Mouse (Mus musculus): ENCODE measurements around the gene Spen. TPM values are rescaled to one million over a fixed set of nuclear protein-coding genes. Genes with fewer than 3 reads are reported as not detected.

The Spen gene
- polyA plus RNA-seq, 1 experiment from 2014 or later = 17.1 TPM

- H3K27me3 ChIP-seq (ENCODE audit: control insufficient read depth, insufficient read depth, low read length) = no peaks in the 10 kb centered on the region
- 85% methylated on average over 10 of the region's 10 CpGs for WGBS
- H3K4me2 ChIP-seq = no peak overlapping the region
- no peak overlapping the region for H3K27ac ChIP-seq (ENCODE audit: low read depth, low read length)
- no peak overlapping the region for H3K9ac ChIP-seq (ENCODE audit: low read length)
- no peaks in the 10 kb centered on the region for H3K9me3 ChIP-seq (ENCODE audit: control insufficient read depth, low read length)
- no peak overlapping the region for H3K4me3 ChIP-seq (ENCODE audit: low read depth, low read length)
- H3K36me3 ChIP-seq (ENCODE audit: control insufficient read depth, insufficient read depth, low read length) = no peaks in the 10 kb centered on the region
- no peaks in the 10 kb centered on the region for H3K4me1 ChIP-seq (ENCODE audit: control insufficient read depth, insufficient read depth, low read length)
- ATAC-seq (ENCODE audit: low FRiP score) (no peak), DNase-seq (ENCODE audit: low spot score, missing footprints) (no peak)
Observed at GRCm38 (mm10) chr4:141506352-141506751, 32.0 kb downstream of the Spen start.

DNA sequence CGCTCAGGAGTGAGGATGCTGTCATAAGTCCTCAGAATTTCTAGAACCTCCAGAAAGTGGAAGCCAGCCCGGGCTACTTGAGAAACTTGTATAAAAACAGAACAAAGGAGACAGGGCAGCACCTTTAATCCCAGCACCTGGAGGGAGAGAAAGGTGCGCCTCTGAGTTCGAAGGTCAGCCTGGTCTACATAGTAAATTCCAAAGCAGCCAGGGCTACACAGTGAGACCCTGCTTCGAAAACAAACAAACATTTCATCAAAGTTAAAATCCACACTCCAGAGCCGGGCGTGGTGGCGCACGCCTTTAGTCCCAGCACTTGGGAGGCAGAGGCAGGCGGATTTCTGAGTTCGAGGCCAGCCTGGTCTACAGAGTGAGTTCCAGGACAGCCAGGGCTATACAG is 32.6 kb downstream of the Spen start:
- Histone ChIP-seq H3K4me1 (ENCODE audit: control insufficient read depth, insufficient read depth, low read length) (no peaks in the 10 kb centered on the region), H3K27me3 (ENCODE audit: control insufficient read depth, insufficient read depth, low read length) (no peaks in the 10 kb centered on the region), H3K9me3 (ENCODE audit: control insufficient read depth, low read length) (no peaks in the 10 kb centered on the region), H3K27ac (ENCODE audit: low read depth, low read length) (no peak overlapping the region), H3K9ac (ENCODE audit: low read length) (no peak overlapping the region), H3K36me3 (ENCODE audit: control insufficient read depth, insufficient read depth, low read length) (no peaks in the 10 kb centered on the region), H3K4me3 (ENCODE audit: low read depth, low read length) (no peak overlapping the region), H3K4me2 (no peak overlapping the region)
- ATAC-seq (ENCODE audit: low FRiP score) = no peak
- no peak for DNase-seq (ENCODE audit: low spot score, missing footprints)
- 95% methylated on average over 10 of the region's 11 CpGs for WGBS

DNA sequence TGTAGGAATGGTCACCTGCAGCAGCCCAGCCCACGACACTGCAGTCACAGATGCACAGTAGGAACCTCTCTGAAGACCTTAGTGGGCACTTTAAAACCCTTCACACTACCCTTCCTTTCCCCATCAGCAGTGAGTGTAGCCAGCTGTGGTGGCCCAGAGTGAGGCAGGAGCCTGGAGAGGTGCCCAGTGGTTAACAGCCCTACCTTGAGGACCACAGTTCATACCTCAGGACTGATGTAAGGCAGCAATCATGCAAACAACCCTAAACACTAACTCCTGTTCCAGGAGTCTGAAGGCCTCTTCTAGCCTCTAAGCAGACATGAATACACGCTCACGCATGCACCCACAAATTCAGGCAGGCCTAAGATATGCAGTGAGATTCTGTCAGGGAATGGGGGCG is 33.9 kb downstream of the Spen start:
- Histone ChIP-seq H3K27me3 (ENCODE audit: control insufficient read depth, insufficient read depth, low read length) (no peaks in the 10 kb centered on the region), H3K27ac (ENCODE audit: low read depth, low read length) (no peak overlapping the region), H3K4me3 (ENCODE audit: low read depth, low read length) (no peak overlapping the region), H3K4me2 (no peak overlapping the region), H3K36me3 (ENCODE audit: control insufficient read depth, insufficient read depth, low read length) (no peaks in the 10 kb centered on the region), H3K9ac (ENCODE audit: low read length) (no peak overlapping the region), H3K4me1 (ENCODE audit: control insufficient read depth, insufficient read depth, low read length) (no peaks in the 10 kb centered on the region), H3K9me3 (ENCODE audit: control insufficient read depth, low read length) (no peaks in the 10 kb centered on the region)
- DNase-seq (ENCODE audit: low spot score, missing footprints) = no peak
- WGBS = 91% methylated on average over 4 of the region's 4 CpGs
- ATAC-seq (ENCODE audit: low FRiP score) = no peak

- Histone ChIP-seq H3K4me3 (ENCODE audit: low read depth, low read length) (no peak overlapping the region), H3K36me3 (ENCODE audit: control insufficient read depth, insufficient read depth, low read length) (no peaks in the 10 kb centered on the region), H3K4me1 (ENCODE audit: control insufficient read depth, insufficient read depth, low read length) (no peaks in the 10 kb centered on the region), H3K27me3 (ENCODE audit: control insufficient read depth, insufficient read depth, low read length) (no peaks in the 10 kb centered on the region), H3K4me2 (no peak overlapping the region), H3K9me3 (ENCODE audit: control insufficient read depth, low read length) (no peaks in the 10 kb centered on the region), H3K27ac (ENCODE audit: low read depth, low read length) (no peak overlapping the region), H3K9ac (ENCODE audit: low read length) (no peak overlapping the region)
- DNase-seq (ENCODE audit: low spot score, missing footprints) = no peak
- no peak for ATAC-seq (ENCODE audit: low FRiP score)
- 72% methylated on average over 5 of the region's 5 CpGs for WGBS
Observed at GRCm38 (mm10) chr4:141502723-141503122, 35.7 kb downstream of the Spen start.

GRCm38 (mm10) chr4:141501058-141501457 is 37.3 kb downstream of the Spen start:
- no peak for ATAC-seq (ENCODE audit: low FRiP score)
- H3K4me1 ChIP-seq (ENCODE audit: control insufficient read depth, insufficient read depth, low read length) = no peaks in the 10 kb centered on the region
- WGBS = 81% methylated on average over 5 of the region's 5 CpGs

GRCm38 (mm10) chr4:141500637-141501036 is 37.8 kb downstream of the Spen start:
- Histone ChIP-seq H3K9me3 (ENCODE audit: control insufficient read depth, low read length) (no peaks in the 10 kb centered on the region), H3K36me3 (ENCODE audit: control insufficient read depth, insufficient read depth, low read length) (no peaks in the 10 kb centered on the region), H3K27me3 (ENCODE audit: control insufficient read depth, insufficient read depth, low read length) (no peaks in the 10 kb centered on the region), H3K4me3 (ENCODE audit: low read depth, low read length) (no peak overlapping the region), H3K4me2 (no peak overlapping the region), H3K9ac (ENCODE audit: low read length) (no peak overlapping the region), H3K27ac (ENCODE audit: low read depth, low read length) (no peak overlapping the region), H3K4me1 (ENCODE audit: control insufficient read depth, insufficient read depth, low read length) (no peaks in the 10 kb centered on the region)
- 82% methylated on average over 4 of the region's 4 CpGs for WGBS
- DNase-seq (ENCODE audit: low spot score, missing footprints) = no peak
- ATAC-seq (ENCODE audit: low FRiP score) = no peak

More at GRCm38 (mm10) chr4:141501058-141501457, 37.3 kb downstream of the Spen start:
- H3K4me2 ChIP-seq = no peak overlapping the region
- H3K9ac ChIP-seq (ENCODE audit: low read length) = no peak overlapping the region
- no peak overlapping the region for H3K4me3 ChIP-seq (ENCODE audit: low read depth, low read length)
- H3K36me3 ChIP-seq (ENCODE audit: control insufficient read depth, insufficient read depth, low read length) = no peaks in the 10 kb centered on the region
- no peak for DNase-seq (ENCODE audit: low spot score, missing footprints)
- H3K27ac ChIP-seq (ENCODE audit: low read depth, low read length) = no peak overlapping the region
- H3K27me3 ChIP-seq (ENCODE audit: control insufficient read depth, insufficient read depth, low read length) = no peaks in the 10 kb centered on the region
- H3K9me3 ChIP-seq (ENCODE audit: control insufficient read depth, low read length) = no peaks in the 10 kb centered on the region

- Histone ChIP-seq H3K36me3 (ENCODE audit: control insufficient read depth, insufficient read depth, low read length) (peaks cover 31% of the 10 kb centered on the region), H3K4me2 (no peak overlapping the region), H3K27ac (ENCODE audit: low read depth, low read length) (no peak overlapping the region), H3K27me3 (ENCODE audit: control insufficient read depth, insufficient read depth, low read length) (no peaks in the 10 kb centered on the region), H3K9ac (ENCODE audit: low read length) (no peak overlapping the region), H3K4me3 (ENCODE audit: low read depth, low read length) (no peak overlapping the region), H3K4me1 (ENCODE audit: control insufficient read depth, insufficient read depth, low read length) (no peaks in the 10 kb centered on the region), H3K9me3 (ENCODE audit: control insufficient read depth, low read length) (peaks cover 3% of the 10 kb centered on the region; the same call in 1 of the 2 replicates)
- WGBS = 94% methylated on average over 4 of the region's 4 CpGs
- ATAC-seq (ENCODE audit: low FRiP score) (no peak), DNase-seq (ENCODE audit: low spot score, missing footprints) (no peak)
Observed at GRCm38 (mm10) chr4:141488670-141489069, 49.7 kb downstream of the Spen start.

GRCm38 (mm10) chr4:141487581-141487980 is 50.8 kb downstream of the Spen start:
- ATAC-seq (ENCODE audit: low FRiP score) (no peak), DNase-seq (ENCODE audit: low spot score, missing footprints) (no peak)
- Histone ChIP-seq H3K27me3 (ENCODE audit: control insufficient read depth, insufficient read depth, low read length) (no peaks in the 10 kb centered on the region), H3K9ac (ENCODE audit: low read length) (no peak overlapping the region), H3K36me3 (ENCODE audit: control insufficient read depth, insufficient read depth, low read length) (peaks cover 36% of the 10 kb centered on the region), H3K27ac (ENCODE audit: low read depth, low read length) (no peak overlapping the region), H3K4me3 (ENCODE audit: low read depth, low read length) (no peak overlapping the region), H3K4me2 (no peak overlapping the region), H3K4me1 (ENCODE audit: control insufficient read depth, insufficient read depth, low read length) (no peaks in the 10 kb centered on the region), H3K9me3 (ENCODE audit: control insufficient read depth, low read length) (peaks cover 3% of the 10 kb centered on the region; the same call in 1 of the 2 replicates)
- WGBS = 96% methylated on average over 11 of the region's 11 CpGs

DNA sequence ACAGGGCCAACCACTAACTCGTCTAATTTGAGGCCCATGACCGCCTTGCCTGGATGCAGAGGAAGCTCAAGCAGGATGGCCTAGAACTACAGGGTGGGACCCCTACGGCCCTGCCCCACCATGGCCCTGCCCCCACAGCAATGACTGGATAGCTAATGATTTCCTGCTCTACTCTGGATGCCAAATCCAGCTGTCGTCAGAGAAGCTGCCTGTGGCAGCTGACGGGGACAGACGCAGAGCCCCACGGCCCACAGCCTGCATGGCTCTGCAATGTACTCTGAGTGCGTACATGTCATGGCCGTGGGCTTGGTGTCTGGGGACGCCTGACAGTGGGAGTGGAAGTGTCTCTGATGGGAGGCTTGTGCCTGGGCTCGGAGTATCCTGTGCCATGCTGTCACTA is 54.3 kb downstream of the Spen start:
- no peak for ATAC-seq (ENCODE audit: low FRiP score)
- H3K36me3 ChIP-seq (ENCODE audit: control insufficient read depth, insufficient read depth, low read length) = peaks cover 32% of the 10 kb centered on the region
- H3K27ac ChIP-seq (ENCODE audit: low read depth, low read length) = no peak overlapping the region

GRCm38 (mm10) chr4:141479411-141479810 is 59.0 kb downstream of the Spen start:
- Histone ChIP-seq H3K9ac (ENCODE audit: low read length) (no peak overlapping the region), H3K4me3 (ENCODE audit: low read depth, low read length) (no peak overlapping the region), H3K9me3 (ENCODE audit: control insufficient read depth, low read length) (no peaks in the 10 kb centered on the region), H3K4me1 (ENCODE audit: control insufficient read depth, insufficient read depth, low read length) (no peaks in the 10 kb centered on the region), H3K27ac (ENCODE audit: low read depth, low read length) (no peak overlapping the region), H3K27me3 (ENCODE audit: control insufficient read depth, insufficient read depth, low read length) (no peaks in the 10 kb centered on the region), H3K4me2 (no peak overlapping the region), H3K36me3 (ENCODE audit: control insufficient read depth, insufficient read depth, low read length) (peaks cover 50% of the 10 kb centered on the region)
- no peak for ATAC-seq (ENCODE audit: low FRiP score)
- DNase-seq (ENCODE audit: low spot score, missing footprints) = no peak
- 96% methylated on average over 8 of the region's 8 CpGs for WGBS

More for the DNA sequence above, 54.3 kb downstream of the Spen start:
- no peak overlapping the region for H3K4me3 ChIP-seq (ENCODE audit: low read depth, low read length)
- DNase-seq (ENCODE audit: low spot score, missing footprints) = no peak
- H3K27me3 ChIP-seq (ENCODE audit: control insufficient read depth, insufficient read depth, low read length) = no peaks in the 10 kb centered on the region
- no peaks in the 10 kb centered on the region for H3K4me1 ChIP-seq (ENCODE audit: control insufficient read depth, insufficient read depth, low read length)
- peaks cover 3% of the 10 kb centered on the region; the same call in 1 of the 2 replicates for H3K9me3 ChIP-seq (ENCODE audit: control insufficient read depth, low read length)
- H3K9ac ChIP-seq (ENCODE audit: low read length) = no peak overlapping the region
- H3K4me2 ChIP-seq = no peak overlapping the region
- 92% methylated on average over 11 of the region's 11 CpGs for WGBS
